Mouse (Mus musculus) ES-Bruce4 (cell line): Measurements from ENCODE around the gene Fyn.

Source experiments
- CTCF ChIP-seq: IDR thresholded peaks from one replicate; pipeline ENCODE4 v1.8.1; 2011; ENCODE audit warnings: low read depth, low read length
- POLR2A ChIP-seq: IDR thresholded peaks from one replicate; pipeline ENCODE4 v1.8.1; 2011; ENCODE audit warnings: low read length; ENCODE audit not compliant: insufficient read depth

DNA sequence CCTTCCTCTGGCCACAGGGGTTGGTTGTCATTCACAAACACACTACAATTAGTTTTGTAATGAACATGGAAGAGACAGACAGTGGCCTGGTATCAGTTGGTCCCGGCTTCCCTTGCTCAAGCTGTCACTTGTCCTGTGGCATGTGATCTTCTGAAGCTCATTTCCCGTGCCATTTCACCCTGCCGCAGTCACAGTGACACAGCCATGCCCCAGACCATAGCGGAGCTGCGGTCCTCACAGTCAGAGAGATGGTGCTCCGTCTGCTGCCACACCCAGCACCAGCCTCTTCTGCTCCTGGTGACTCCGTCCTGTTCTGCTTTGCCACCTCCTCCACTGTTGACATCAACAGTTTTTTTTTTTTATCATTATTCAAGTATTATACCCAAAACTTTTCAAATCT, 49.7 kb downstream of the Fyn start:
- TF ChIP-seq CTCF = no peak
- TF ChIP-seq POLR2A = no peak
